Mouse (Mus musculus): ENCODE measurements around the gene Ift80.
"Not testable (repeated sequence)": the region's sequence is repeated elsewhere in the genome, so short reads cannot be mapped to it uniquely, and the experiment has no call there.

Gene Ift80

DNA sequence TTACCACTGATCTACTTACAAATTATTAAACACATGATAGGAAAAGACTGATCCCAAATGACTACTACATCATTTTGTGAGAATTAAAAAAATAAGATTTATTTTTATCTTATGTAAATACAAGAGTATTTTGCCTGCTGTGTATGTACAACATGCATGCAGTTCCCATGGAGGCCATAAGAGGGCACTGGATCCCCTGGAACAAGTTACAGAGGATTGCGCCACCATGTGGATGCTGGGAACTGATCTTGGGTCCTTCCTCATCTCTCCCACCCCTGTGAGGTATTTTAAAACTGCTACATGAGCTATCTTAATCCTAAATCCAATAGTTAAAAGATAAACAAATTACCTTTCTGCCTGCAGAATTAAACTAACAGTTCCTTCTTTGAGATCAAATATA, 68.9 kb downstream of the Ift80 start:
- DNase-seq (ENCODE audit: low spot score in 2 of 2), result no peak

- DNase-seq (ENCODE audit: low spot score in 2 of 2), result no peak
These were observed 70.1 kb downstream of the Ift80 start for GRCm38 (mm10) chr3:68934259-68934658.

DNA sequence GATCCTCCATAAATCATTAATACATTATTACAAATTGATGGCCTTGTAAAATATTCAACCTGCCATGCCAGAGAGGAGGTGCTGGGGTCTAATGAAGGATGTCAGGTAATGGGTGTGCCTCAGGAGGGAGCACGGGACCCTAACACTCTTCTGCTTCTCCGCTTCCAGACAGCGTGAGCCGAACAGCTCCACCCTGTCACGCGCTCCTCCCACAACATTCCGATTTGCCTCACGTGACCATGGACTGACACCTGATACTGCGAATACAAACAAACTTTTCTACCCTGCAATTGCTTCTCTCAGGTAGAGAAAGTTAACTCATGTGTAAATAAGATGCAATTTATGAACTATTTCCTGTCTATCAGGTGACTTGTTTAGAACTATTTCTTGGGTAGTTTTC, 75.8 kb downstream of the Ift80 start:
- no peak for DNase-seq (ENCODE audit: low spot score in 2 of 2)

DNA sequence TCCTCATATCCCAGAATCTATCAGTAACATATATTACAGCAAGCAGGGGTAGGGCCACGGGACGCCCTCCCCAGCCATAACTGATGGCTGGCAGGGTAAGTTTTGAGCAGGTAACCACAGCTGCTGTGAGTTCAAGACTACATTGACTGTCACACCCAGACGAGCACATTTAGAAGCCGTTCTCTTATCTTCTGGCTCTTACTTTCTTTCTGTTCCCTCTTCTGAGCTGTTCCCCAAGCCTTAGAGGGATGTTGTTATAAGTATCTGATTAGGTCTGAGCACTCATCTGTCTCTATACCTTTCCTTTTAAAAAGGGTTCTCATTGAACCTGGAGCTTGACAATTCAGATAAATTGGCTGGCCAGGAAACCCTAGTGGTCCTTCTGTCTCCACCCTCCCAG, 96.9 kb downstream of the Ift80 start:
- DNase-seq (ENCODE audit: low spot score in 2 of 2), result no peak

- DNase-seq (ENCODE audit: low spot score in 2 of 2), result no peak
These were observed 99.2 kb downstream of the Ift80 start for GRCm38 (mm10) chr3:68904902-68905778.

GRCm38 (mm10) chr3:68902636-68903035, 101.7 kb downstream of the Ift80 start:
- not testable (repeated sequence) for DNase-seq (ENCODE audit: low spot score in 2 of 2)

- DNase-seq (ENCODE audit: low spot score in 2 of 2), result no peak
These were observed 107.2 kb downstream of the Ift80 start for GRCm38 (mm10) chr3:68897154-68897553.

DNA sequence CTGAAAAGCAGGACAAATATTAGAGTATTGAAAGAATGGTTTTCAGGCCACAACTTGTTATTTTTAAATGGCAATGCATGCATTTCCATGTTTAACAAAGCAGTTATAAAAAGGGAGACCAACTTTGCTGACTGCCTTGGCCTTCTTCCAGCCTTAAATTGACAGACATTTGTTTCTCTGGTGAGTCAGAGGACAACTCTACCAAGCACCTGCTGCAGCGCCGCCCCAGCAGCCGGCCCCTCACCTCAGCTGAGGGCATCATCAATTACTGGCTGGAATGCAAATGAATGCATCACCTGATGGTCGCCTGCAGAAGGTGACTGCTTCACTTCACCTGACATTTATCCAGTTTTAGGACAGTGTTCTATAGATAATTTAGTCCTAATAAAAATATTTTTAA, 108.9 kb downstream of the Ift80 start:
- DNase-seq (ENCODE audit: low spot score in 2 of 2), result no peak

- DNase-seq (ENCODE audit: low spot score in 2 of 2), result no peak
These were observed 117.5 kb downstream of the Ift80 start for GRCm38 (mm10) chr3:68886845-68887244.

DNA sequence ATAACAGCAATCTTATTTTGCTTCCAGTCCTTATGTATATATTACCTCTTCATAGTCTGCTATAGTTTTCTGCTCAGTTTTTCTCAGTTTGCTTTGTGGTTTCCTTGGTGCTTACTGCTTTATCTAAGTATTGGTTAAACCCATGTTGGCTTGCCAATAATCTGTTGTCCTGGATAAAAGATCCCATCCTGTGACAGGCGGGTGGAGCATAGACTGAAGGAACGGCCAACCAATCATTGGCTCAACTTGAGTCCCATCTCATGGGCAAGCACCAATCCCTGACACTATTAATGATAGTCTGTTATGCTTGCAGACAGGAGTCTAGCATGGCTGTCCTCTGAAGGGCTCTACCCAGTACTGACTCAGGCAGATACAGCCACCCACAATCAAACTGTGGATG, 130.3 kb downstream of the Ift80 start:
- no peak for DNase-seq (ENCODE audit: low spot score in 2 of 2)

GRCm38 (mm10) chr3:68870568-68870950, 133.8 kb downstream of the Ift80 start:
- no peak for DNase-seq (ENCODE audit: low spot score in 2 of 2)

DNA sequence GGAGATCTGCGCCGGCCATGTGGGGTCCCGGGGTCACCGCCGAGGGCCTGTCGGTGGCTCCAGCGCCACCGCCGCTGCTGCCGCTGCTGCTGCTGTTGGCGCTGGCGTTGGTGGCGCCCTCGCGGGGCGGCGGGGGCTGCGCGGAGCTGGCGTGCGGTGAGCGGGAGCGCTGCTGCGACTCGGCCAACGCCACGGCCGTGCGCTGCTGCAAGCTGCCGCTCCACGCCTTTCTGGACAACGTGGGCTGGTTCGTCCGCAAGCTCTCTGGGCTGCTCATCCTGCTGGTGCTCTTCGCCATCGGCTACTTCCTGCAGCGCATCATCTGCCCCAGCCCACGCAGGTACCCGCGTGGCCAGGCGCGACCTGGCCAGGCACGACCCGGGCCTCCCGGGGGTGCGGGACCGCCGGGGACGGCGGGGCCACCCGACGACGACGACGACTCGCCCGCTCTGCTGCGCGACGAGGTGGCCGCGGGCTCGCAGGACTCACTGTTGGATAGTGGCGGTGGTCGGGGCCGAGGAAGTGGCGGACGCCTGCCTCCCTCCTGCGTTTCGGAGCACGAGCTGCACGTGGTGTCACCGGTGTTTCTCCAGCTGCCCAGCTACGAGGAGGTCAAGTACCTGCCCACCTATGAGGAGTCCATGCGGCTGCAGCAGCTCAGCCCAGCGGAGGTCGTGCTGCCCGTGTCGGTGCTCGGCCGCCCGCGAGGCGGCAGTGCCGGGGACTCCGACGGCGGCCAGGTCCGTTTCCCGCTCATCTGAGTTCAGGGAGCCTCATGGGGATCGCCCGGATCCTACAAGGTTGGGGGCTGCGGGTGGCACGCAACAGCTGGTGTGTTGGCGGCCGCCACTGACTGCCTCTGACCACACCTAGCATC, 134.4 kb downstream of the Ift80 start:
- DNase-seq (ENCODE audit: low spot score in 2 of 2), result peak in 1 of 2 experiments; percentile 22

- DNase-seq (ENCODE audit: low spot score in 2 of 2), result peak in 1 of 2 experiments; percentile 18
These were observed 135.1 kb downstream of the Ift80 start, which contains the start of gene 1110032F04Rik for GRCm38 (mm10) chr3:68869211-68869690. Gene 1110032F04Rik (plus strand): TSS chr3:68869586.

DNA sequence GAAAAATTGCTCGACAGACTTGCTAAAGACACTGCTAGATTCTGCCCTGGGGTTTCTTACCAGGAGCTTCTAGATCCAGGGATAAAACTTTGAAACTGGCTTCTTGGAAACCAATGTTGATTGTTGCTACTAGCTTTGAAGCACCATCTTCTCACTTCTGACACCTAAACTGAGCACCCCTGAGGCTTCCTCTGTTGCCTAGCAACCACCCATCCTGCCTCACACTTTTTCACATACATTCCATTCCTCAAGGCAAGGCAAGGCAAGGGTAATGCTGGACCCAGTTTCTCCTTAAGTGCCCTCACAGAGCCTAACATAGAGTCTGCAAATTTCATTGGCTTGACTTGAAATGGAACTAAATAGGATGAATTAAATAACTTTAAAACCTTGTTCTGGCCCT, 152.0 kb downstream of the Ift80 start:
- DNase-seq (ENCODE audit: low spot score in 2 of 2), result no peak

GRCm38 (mm10) chr3:68848323-68848722, 156.0 kb downstream of the Ift80 start:
- no peak for DNase-seq (ENCODE audit: low spot score in 2 of 2)

DNA sequence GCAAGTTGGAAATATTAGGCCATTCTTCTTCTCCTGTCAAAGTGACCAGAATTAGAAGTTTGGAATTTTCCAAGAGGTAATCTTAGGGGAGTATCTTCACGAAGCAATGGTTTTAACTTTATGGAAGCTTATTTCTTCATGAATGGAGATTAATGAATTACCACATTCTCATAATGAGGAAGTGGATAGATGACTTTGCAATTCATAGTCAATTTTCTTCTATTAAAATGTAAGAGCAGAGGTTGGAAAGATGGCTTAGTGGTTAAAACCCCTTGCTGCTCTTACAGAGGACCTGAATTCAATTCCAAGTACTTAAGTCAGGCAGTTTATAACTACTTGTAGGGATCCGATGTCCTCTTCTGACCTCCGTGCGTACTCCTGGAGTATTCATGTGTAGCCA, 160.3 kb downstream of the Ift80 start:
- no peak for DNase-seq (ENCODE audit: low spot score in 2 of 2)

All from urinary bladder, postnatal 4 days (tissue).